Mouse (Mus musculus): Measurements from ENCODE around the gene Pgm2. TPM values are rescaled to one million over a fixed set of nuclear protein-coding genes. Genes with fewer than 3 reads are reported as not detected.

Gene Pgm2
- polyA plus RNA-seq, 1 experiment from 2014 or later, result 36.0 TPM

DNA sequence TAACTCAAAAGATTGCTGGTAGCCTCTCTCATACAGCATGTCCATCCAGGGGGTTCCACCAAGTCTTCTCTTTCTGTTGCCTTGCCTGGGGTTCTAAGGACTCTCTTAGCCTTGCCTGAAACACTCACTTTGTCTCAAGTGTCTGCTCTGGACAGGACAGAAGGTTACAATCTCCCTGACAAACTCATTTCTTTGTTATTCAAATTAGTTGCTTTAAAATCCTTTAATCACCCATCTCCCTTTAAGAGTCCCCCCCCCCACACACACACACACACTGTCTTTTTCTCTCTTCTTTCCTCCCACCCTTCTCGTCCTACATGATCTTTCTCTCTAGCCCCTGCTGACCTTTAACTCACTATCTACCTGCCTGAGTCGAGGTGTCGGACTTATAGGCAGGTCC lies 44.1 kb upstream of the Pgm2 start:
- no peaks in the 10 kb centered on the region for H3K9me3 ChIP-seq (replicated peaks; ENCODE audit: low read length)
- H3K27me3 ChIP-seq (ENCODE audit: insufficient read depth, low read length), result no peaks in the 10 kb centered on the region
- WGBS, result 62% methylated on average over 3 of the region's 3 CpGs
- no peak overlapping the region for H3K27ac ChIP-seq
- H3K4me2 ChIP-seq (ENCODE audit: low read length), result no peak overlapping the region
- no peak for ATAC-seq (replicated peaks; ENCODE audit: low FRiP score, low read depth)
- H3K36me3 ChIP-seq (ENCODE audit: insufficient read depth, low read length), result no peaks in the 10 kb centered on the region
- H3K4me1 ChIP-seq (replicated peaks; ENCODE audit: insufficient read depth, low read length), result peaks cover 14% of the 10 kb centered on the region; the same call in 1 of the 2 replicates
- DNase-seq (ENCODE audit: low spot score), result no peak
- no peak for TF ChIP-seq CTCF (IDR thresholded peaks at IDR 0.05; ENCODE audit: low read depth)
- H3K9ac ChIP-seq (ENCODE audit: low read depth, low read length), result no peak overlapping the region
- no peak overlapping the region for H3K4me3 ChIP-seq (replicated peaks; ENCODE audit: low read depth, low read length)

DNA sequence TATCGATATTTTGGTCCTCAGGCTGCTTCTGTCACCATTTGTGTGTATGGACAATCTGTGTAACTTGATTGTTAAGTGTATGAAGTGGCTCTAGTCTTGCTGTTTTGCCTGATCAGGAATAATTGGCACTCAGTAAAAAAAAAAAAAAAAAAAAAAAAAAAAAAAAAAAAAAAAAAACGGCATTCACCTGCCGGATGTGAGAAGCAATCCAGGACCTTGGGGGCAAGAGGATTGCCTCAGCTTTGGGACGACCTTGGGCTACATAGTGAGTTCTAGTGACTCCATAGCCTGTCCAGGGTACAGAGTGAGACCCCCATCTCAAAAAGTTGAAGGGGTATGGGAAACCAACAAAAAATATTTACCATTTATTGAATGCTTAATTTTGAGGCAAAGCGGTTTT lies 43.5 kb upstream of the Pgm2 start:
- no peak overlapping the region for H3K4me3 ChIP-seq (replicated peaks; ENCODE audit: low read depth, low read length)
- H3K36me3 ChIP-seq (ENCODE audit: insufficient read depth, low read length), result no peaks in the 10 kb centered on the region
- H3K27ac ChIP-seq, result no peak overlapping the region
- peaks cover 14% of the 10 kb centered on the region; the same call in 1 of the 2 replicates for H3K4me1 ChIP-seq (replicated peaks; ENCODE audit: insufficient read depth, low read length)
- WGBS, result 78% methylated on average over 5 of the region's 5 CpGs
- H3K9ac ChIP-seq (ENCODE audit: low read depth, low read length), result no peak overlapping the region
- no peak for TF ChIP-seq CTCF (IDR thresholded peaks at IDR 0.05; ENCODE audit: low read depth)
- H3K27me3 ChIP-seq (ENCODE audit: insufficient read depth, low read length), result no peaks in the 10 kb centered on the region
- no peaks in the 10 kb centered on the region for H3K9me3 ChIP-seq (replicated peaks; ENCODE audit: low read length)
- no peak for DNase-seq (ENCODE audit: low spot score)
- no peak for ATAC-seq (replicated peaks; ENCODE audit: low FRiP score, low read depth)
- H3K4me2 ChIP-seq (ENCODE audit: low read length), result no peak overlapping the region

DNA sequence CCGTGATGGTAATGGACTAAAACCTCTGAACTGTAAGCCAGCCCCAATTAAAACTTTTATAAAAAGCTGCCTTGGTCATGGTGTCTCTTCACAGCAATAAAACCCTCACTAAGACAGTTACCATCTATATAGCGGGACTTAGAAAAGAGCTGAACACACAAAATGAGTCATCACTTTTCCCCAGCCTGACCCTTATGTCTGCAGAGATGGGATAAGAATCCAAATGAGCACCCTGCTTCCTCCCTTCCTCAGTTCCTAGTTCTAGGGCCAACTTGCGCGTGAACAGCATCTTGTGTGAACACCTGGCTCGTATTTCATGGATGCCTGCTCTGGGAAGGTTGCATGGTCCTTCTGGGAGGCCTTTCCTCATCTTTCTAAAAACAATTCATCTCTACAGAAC lies 39.7 kb upstream of the Pgm2 start:
- Histone ChIP-seq H3K4me2 (ENCODE audit: low read length) (no peak overlapping the region), H3K27ac (no peak overlapping the region), H3K9ac (ENCODE audit: low read depth, low read length) (no peak overlapping the region), H3K27me3 (ENCODE audit: insufficient read depth, low read length) (no peaks in the 10 kb centered on the region), H3K4me1 (replicated peaks; ENCODE audit: insufficient read depth, low read length) (no peaks in the 10 kb centered on the region), H3K9me3 (replicated peaks; ENCODE audit: low read length) (no peaks in the 10 kb centered on the region), H3K36me3 (ENCODE audit: insufficient read depth, low read length) (no peaks in the 10 kb centered on the region), H3K4me3 (replicated peaks; ENCODE audit: low read depth, low read length) (no peak overlapping the region)
- TF ChIP-seq CTCF (IDR thresholded peaks at IDR 0.05; ENCODE audit: low read depth), result no peak
- 81% methylated on average over 5 of the region's 5 CpGs for WGBS
- no peak for DNase-seq (ENCODE audit: low spot score)
- ATAC-seq (replicated peaks; ENCODE audit: low FRiP score, low read depth), result no peak

DNA sequence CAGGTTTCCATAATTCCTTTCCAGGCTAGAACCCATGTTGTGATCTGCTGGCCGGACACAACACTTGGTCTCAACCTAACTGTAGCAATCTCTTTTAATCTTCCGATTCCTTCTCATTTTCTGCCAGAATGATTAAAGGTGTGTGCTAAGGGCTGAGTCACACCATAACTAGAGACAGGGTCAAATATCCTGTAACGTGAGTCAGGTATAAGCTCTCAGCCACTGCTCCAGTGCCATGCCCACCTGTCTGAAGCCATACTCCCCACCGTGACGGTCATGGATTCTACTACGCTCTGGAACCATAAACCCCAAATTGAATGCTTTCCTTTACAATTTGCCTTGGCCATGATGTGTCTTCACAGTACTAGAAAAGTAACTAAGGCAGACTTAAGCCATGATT lies 36.5 kb upstream of the Pgm2 start:
- Histone ChIP-seq H3K27me3 (ENCODE audit: insufficient read depth, low read length) (no peaks in the 10 kb centered on the region), H3K4me3 (replicated peaks; ENCODE audit: low read depth, low read length) (no peak overlapping the region), H3K4me1 (replicated peaks; ENCODE audit: insufficient read depth, low read length) (no peaks in the 10 kb centered on the region), H3K9ac (ENCODE audit: low read depth, low read length) (no peak overlapping the region), H3K36me3 (ENCODE audit: insufficient read depth, low read length) (no peaks in the 10 kb centered on the region), H3K9me3 (replicated peaks; ENCODE audit: low read length) (no peaks in the 10 kb centered on the region), H3K4me2 (ENCODE audit: low read length) (no peak overlapping the region), H3K27ac (no peak overlapping the region)
- TF ChIP-seq CTCF (IDR thresholded peaks at IDR 0.05; ENCODE audit: low read depth), result no peak
- no peak for DNase-seq (ENCODE audit: low spot score)
- ATAC-seq (replicated peaks; ENCODE audit: low FRiP score, low read depth), result no peak
- WGBS, result 61% methylated on average over 6 of the region's 6 CpGs

DNA sequence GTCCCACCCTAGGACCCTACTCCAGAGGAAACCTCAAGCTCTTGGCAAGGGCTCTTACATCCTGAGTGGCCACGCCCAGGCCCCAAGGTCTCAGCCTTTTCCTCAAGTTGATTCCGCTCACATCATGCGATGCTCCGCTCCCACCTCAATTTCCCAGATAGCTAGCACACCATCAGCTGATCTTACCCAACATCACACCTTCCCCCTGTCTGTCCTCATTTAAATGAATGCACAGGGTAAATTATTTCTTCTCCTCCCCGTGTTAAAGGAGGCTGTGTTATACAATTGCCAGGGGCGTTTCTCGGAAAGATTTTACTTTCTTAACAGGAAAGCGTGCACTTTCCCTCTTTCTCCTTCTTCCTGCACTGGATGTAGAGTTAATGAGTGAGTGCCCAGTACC lies 31.9 kb upstream of the Pgm2 start:
- WGBS, result 87% methylated on average over 8 of the region's 8 CpGs
- Histone ChIP-seq H3K27me3 (ENCODE audit: insufficient read depth, low read length) (no peaks in the 10 kb centered on the region), H3K27ac (no peak overlapping the region), H3K36me3 (ENCODE audit: insufficient read depth, low read length) (no peaks in the 10 kb centered on the region), H3K4me3 (replicated peaks; ENCODE audit: low read depth, low read length) (no peak overlapping the region), H3K4me2 (ENCODE audit: low read length) (no peak overlapping the region), H3K9ac (ENCODE audit: low read depth, low read length) (no peak overlapping the region), H3K9me3 (replicated peaks; ENCODE audit: low read length) (no peaks in the 10 kb centered on the region), H3K4me1 (replicated peaks; ENCODE audit: insufficient read depth, low read length) (0 out of 2 replicates have a peak, but pooled peaks cover 5% of the 10 kb centered on the region)
- DNase-seq (ENCODE audit: low spot score) (no peak), ATAC-seq (replicated peaks; ENCODE audit: low FRiP score, low read depth) (no peak)
- no peak for TF ChIP-seq CTCF (IDR thresholded peaks at IDR 0.05; ENCODE audit: low read depth)

DNA sequence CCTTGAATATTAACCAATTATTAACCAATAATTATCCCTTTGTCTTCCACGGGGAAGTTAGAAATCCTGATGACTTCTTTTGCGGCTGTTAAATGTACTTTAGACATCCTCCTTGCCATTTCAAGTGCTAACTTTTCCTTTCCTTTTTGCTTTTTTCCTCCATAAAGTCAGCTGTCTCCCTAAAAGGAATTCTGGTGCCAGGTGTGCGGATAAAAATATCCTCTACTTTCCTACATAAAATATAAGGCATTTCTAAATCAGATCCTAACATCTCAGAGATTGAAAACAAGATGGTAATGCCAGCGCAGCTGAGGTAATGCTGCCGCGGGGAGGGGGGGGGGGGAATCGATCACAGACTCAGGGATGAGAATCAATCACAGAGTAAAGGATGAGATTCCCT lies 31.1 kb upstream of the Pgm2 start:
- Histone ChIP-seq H3K4me3 (replicated peaks; ENCODE audit: low read depth, low read length) (no peak overlapping the region), H3K4me2 (ENCODE audit: low read length) (no peak overlapping the region), H3K9ac (ENCODE audit: low read depth, low read length) (no peak overlapping the region), H3K27ac (no peak overlapping the region), H3K36me3 (ENCODE audit: insufficient read depth, low read length) (no peaks in the 10 kb centered on the region), H3K27me3 (ENCODE audit: insufficient read depth, low read length) (no peaks in the 10 kb centered on the region), H3K4me1 (replicated peaks; ENCODE audit: insufficient read depth, low read length) (0 out of 2 replicates have a peak, but pooled peaks cover 5% of the 10 kb centered on the region), H3K9me3 (replicated peaks; ENCODE audit: low read length) (no peaks in the 10 kb centered on the region)
- WGBS, result 75% methylated on average over 7 of the region's 7 CpGs
- DNase-seq (ENCODE audit: low spot score) (no peak), ATAC-seq (replicated peaks; ENCODE audit: low FRiP score, low read depth) (no peak)
- TF ChIP-seq CTCF (IDR thresholded peaks at IDR 0.05; ENCODE audit: low read depth), result no peak

Data from kidney, postnatal 0 days (tissue).